ENCODE assay signal across 10 mouse cellular contexts in genomic region chr11:118907471-118908401, GRCm38 (mm10). TPM values are rescaled to one million over a fixed set of nuclear protein-coding genes. Genes with fewer than 3 reads are reported as not detected.
A peak's percentile ranks its signal among the peaks of the same experiment; 100 is the strongest.
DNase-seq lines count a peak whose midpoint lies in the region; ATAC-seq and TF ChIP-seq lines count a peak whose summit lies in the region.
"Had no signal": no experiment of that assay in that cellular context is flagged by ENCODE, and none has a peak within 500 bp of the region (broad histone marks: within the 10 kb centered on the region; RNA-seq: fewer than 3 reads in every experiment).

No protein-coding gene starts in this region.

- peak; percentile 46 for DNase-seq in hindbrain, embryonic 11.5 days (ENCODE audit: low spot score)
- peak; percentile 52 for DNase-seq in midbrain, postnatal 0 days (ENCODE audit: low spot score)
- no peak for DNase-seq in spleen, adult 12 weeks (ENCODE audit: low spot score)
- DNase-seq in thymus, postnatal 4 days, result no peak
- no peak for DNase-seq in embryo, embryonic 9.5 days (ENCODE audit: extremely low spot score)
- DNase-seq: adrenal gland, postnatal 14 days; lung, adult 18-20 months had no signal

- H3K36me3 ChIP-seq in intestine, embryonic 15.5 days, result no peaks in the 10 kb centered on the region
- no peaks in the 10 kb centered on the region for H3K36me3 ChIP-seq in intestine, embryonic 16.5 days (ENCODE audit: control insufficient read depth, insufficient read depth, low read length)
- H3K36me3 ChIP-seq in hindbrain, embryonic 11.5 days (ENCODE audit: control insufficient read depth, insufficient read depth, low read length), result no peaks in the 10 kb centered on the region
- H3K36me3 ChIP-seq in midbrain, postnatal 0 days (ENCODE audit: insufficient read depth, low read length), result no peaks in the 10 kb centered on the region

- WGBS in intestine, embryonic 15.5 days, result 4% methylated on average over 43 of the region's 43 CpGs
- 5% methylated on average over 43 of the region's 43 CpGs for WGBS in intestine, embryonic 16.5 days
- WGBS in hindbrain, embryonic 11.5 days, result 2% methylated on average over 43 of the region's 43 CpGs
- WGBS in midbrain, postnatal 0 days, result 2% methylated on average over 43 of the region's 43 CpGs

- no peak for TF ChIP-seq POLR2A in cortical plate, adult 2 months (IDR thresholded peaks at IDR 0.05; ENCODE audit: extremely low read depth, insufficient read depth, low read length)

- ATAC-seq in intestine, embryonic 15.5 days, result no peak
- ATAC-seq in intestine, embryonic 16.5 days, result no peak
- no peak for ATAC-seq in hindbrain, embryonic 11.5 days (ENCODE audit: low FRiP score)
- ATAC-seq in midbrain, postnatal 0 days (ENCODE audit: low FRiP score), result no peak

- no peak overlapping the region for H3K9ac ChIP-seq in intestine, embryonic 15.5 days
- no peak overlapping the region for H3K9ac ChIP-seq in intestine, embryonic 16.5 days (ENCODE audit: low read depth, low read length)
- H3K9ac ChIP-seq in hindbrain, embryonic 11.5 days (ENCODE audit: low read depth, low read length), result peak overlapping the region; percentile 77
- H3K9ac ChIP-seq in midbrain, postnatal 0 days (replicated peaks; ENCODE audit: low read length, poor library complexity, severe bottlenecking), result peak overlapping the region; percentile 78

- no peaks in the 10 kb centered on the region for H3K9me3 ChIP-seq in intestine, embryonic 15.5 days
- no peaks in the 10 kb centered on the region for H3K9me3 ChIP-seq in intestine, embryonic 16.5 days (ENCODE audit: control insufficient read depth, low read length)
- no peaks in the 10 kb centered on the region for H3K9me3 ChIP-seq in hindbrain, embryonic 11.5 days (ENCODE audit: control insufficient read depth, low read length)
- H3K9me3 ChIP-seq in midbrain, postnatal 0 days (ENCODE audit: low read length), result no peaks in the 10 kb centered on the region

- H3K4me2 ChIP-seq in intestine, embryonic 15.5 days (replicated peaks), result peak overlapping the region; percentile 77; the same call in 1 of the 2 replicates
- H3K4me2 ChIP-seq in intestine, embryonic 16.5 days (ENCODE audit: low read depth, low read length), result no peak overlapping the region
- H3K4me2 ChIP-seq in hindbrain, embryonic 11.5 days (replicated peaks; ENCODE audit: low read depth, low read length), result peak overlapping the region; percentile 76
- peak overlapping the region; percentile 97 for H3K4me2 ChIP-seq in midbrain, postnatal 0 days (ENCODE audit: low read depth, low read length, poor library complexity, severe bottlenecking)

- H3K27ac ChIP-seq in intestine, embryonic 15.5 days, result no peak overlapping the region
- no peak overlapping the region for H3K27ac ChIP-seq in intestine, embryonic 16.5 days (ENCODE audit: low read length)
- H3K27ac ChIP-seq in cortical plate, adult 2 months (ENCODE audit: insufficient read depth, low read length), result peak overlapping the region; percentile 95
- H3K27ac ChIP-seq in hindbrain, embryonic 11.5 days (ENCODE audit: low read depth, low read length), result peak overlapping the region; percentile 96
- H3K27ac ChIP-seq in midbrain, postnatal 0 days (ENCODE audit: low read depth, low read length), result peak overlapping the region; percentile 94

- peaks cover 67% of the 10 kb centered on the region for H3K27me3 ChIP-seq in intestine, embryonic 15.5 days (replicated peaks)
- H3K27me3 ChIP-seq in intestine, embryonic 16.5 days (replicated peaks; ENCODE audit: control insufficient read depth, insufficient read depth, low read length), result peaks cover 61% of the 10 kb centered on the region
- H3K27me3 ChIP-seq in hindbrain, embryonic 11.5 days (ENCODE audit: control insufficient read depth, insufficient read depth, low read length), result peaks cover 30% of the 10 kb centered on the region
- H3K27me3 ChIP-seq in midbrain, postnatal 0 days (ENCODE audit: insufficient read depth, low read length), result no peaks in the 10 kb centered on the region

- TF ChIP-seq CTCF in cortical plate, adult 2 months (IDR thresholded peaks at IDR 0.05; ENCODE audit: extremely low read depth, insufficient read depth, low read length), result no peak
- TF ChIP-seq CTCF in midbrain, postnatal 0 days (IDR thresholded peaks at IDR 0.05), result peak; percentile 39

- peaks cover 11% of the 10 kb centered on the region for H3K4me1 ChIP-seq in intestine, embryonic 15.5 days (replicated peaks)
- H3K4me1 ChIP-seq in intestine, embryonic 16.5 days (ENCODE audit: control insufficient read depth, insufficient read depth, low read length), result peaks cover 14% of the 10 kb centered on the region
- H3K4me1 ChIP-seq in cortical plate, adult 2 months (ENCODE audit: control insufficient read depth, insufficient read depth, low read length), result peaks cover 7% of the 10 kb centered on the region; the same call in 1 of the 2 replicates
- H3K4me1 ChIP-seq in hindbrain, embryonic 11.5 days (replicated peaks; ENCODE audit: control insufficient read depth, insufficient read depth, low read length), result peaks cover 10% of the 10 kb centered on the region; the same call in 1 of the 2 replicates
- peaks cover 18% of the 10 kb centered on the region; the same call in 1 of the 2 replicates for H3K4me1 ChIP-seq in midbrain, postnatal 0 days (ENCODE audit: insufficient read depth, low read length)

- H3K4me3 ChIP-seq in intestine, embryonic 15.5 days (replicated peaks), result peak overlapping the region; percentile 37
- H3K4me3 ChIP-seq in intestine, embryonic 16.5 days (ENCODE audit: low read length), result no peak overlapping the region
- H3K4me3 ChIP-seq in cortical plate, adult 2 months (ENCODE audit: insufficient read depth, low read length), result peak overlapping the region; percentile 72
- peak overlapping the region; percentile 58 for H3K4me3 ChIP-seq in hindbrain, embryonic 11.5 days (ENCODE audit: low read depth, low read length)
- peak overlapping the region; percentile 88 for H3K4me3 ChIP-seq in midbrain, postnatal 0 days (ENCODE audit: low read depth, low read length)

RNA-seq across cellular contexts. Expression of gene Rbfox3, which starts 3.7 kb away (rescaled TPM):
- 1.2 and 1.5 TPM in 2 replicates for polyA plus RNA-seq in intestine, embryonic 15.5 days (2015; fragmentation: Nextera tagmentation; extraction: Ambion mirVana)
- 0.98 and 1.0 TPM in 2 replicates for polyA plus RNA-seq in intestine, embryonic 16.5 days (2015; fragmentation: Nextera tagmentation; extraction: Ambion mirVana)
- 117 TPM in 2 replicates for polyA plus RNA-seq in cortical plate, adult 2 months (2012; rRNA removed)
- polyA plus RNA-seq in hindbrain, embryonic 11.5 days (2014; fragmentation: Nextera tagmentation; extraction: Ambion mirVana), result 11.7 and 12.6 TPM in 2 replicates
- 41.2 and 60.3 TPM in 2 replicates for total RNA-seq in midbrain, postnatal 0 days (2014; rRNA removed)
- 72.5 and 73.3 TPM in 2 replicates for polyA plus RNA-seq in midbrain, postnatal 0 days (2015; fragmentation: Nextera tagmentation; extraction: Ambion mirVana)

Comparison
In these comparisons a context has a peak if more than half of its experiments do, and no peak if none do; other contexts are left out.
1. H3K27ac ChIP-seq: peak in cortical plate, adult 2 months (single experiment), hindbrain, embryonic 11.5 days (single experiment) and midbrain, postnatal 0 days (single experiment); none in intestine, embryonic 15.5 days (single experiment) and intestine, embryonic 16.5 days (single experiment).
2. H3K9ac ChIP-seq: peak in hindbrain, embryonic 11.5 days (single experiment) and midbrain, postnatal 0 days (single experiment); none in intestine, embryonic 15.5 days (single experiment) and intestine, embryonic 16.5 days (single experiment).
3. DNase-seq: peak in hindbrain, embryonic 11.5 days (single experiment) and midbrain, postnatal 0 days (single experiment); none in spleen, adult 12 weeks (single experiment), thymus, postnatal 4 days (single experiment) and embryo, embryonic 9.5 days (single experiment).